Mouse (Mus musculus) myocyte (in vitro differentiated cells): ENCODE results near the gene Crat.

ENCODE experiments used
- CEBPB ChIP-seq: IDR thresholded peaks from 2 replicates; pipeline ENCODE4 v1.6.1; 2011; ENCODE audit warnings: mild to moderate bottlenecking, moderate library complexity; ENCODE audit not compliant: poor library complexity, insufficient read depth, severe bottlenecking
- E2F4 ChIP-seq: IDR thresholded peaks from one replicate; pipeline ENCODE4 v1.6.1; 2011; ENCODE audit warnings: mild to moderate bottlenecking, control low read depth, moderate library complexity; ENCODE audit not compliant: insufficient read depth
- MAX ChIP-seq: IDR thresholded peaks from one replicate; pipeline ENCODE4 v1.6.1; 2011; ENCODE audit warnings: low read depth, mild to moderate bottlenecking, control low read depth
- MYOD1 ChIP-seq, 3 experiments: IDR thresholded peaks; one replicate each; pipeline ENCODE4 v1.6.1; 2011; ENCODE audit warnings: control low read depth in 2 of 3, low read depth in 2 of 3, mild to moderate bottlenecking in 2 of 3, moderate library complexity in 1 of 3; ENCODE audit not compliant: insufficient read length in 2 of 3, control insufficient read depth in 1 of 3
- MYOG ChIP-seq, 3 experiments: IDR thresholded peaks; one replicate each; pipeline ENCODE4 v1.6.1; 2011; ENCODE audit warnings: control low read depth in 2 of 3, low read depth in 2 of 3, mild to moderate bottlenecking in 2 of 3; ENCODE audit not compliant: insufficient read length in 2 of 3, control insufficient read depth in 1 of 3, insufficient read depth in 1 of 3
- POLR2A ChIP-seq: IDR thresholded peaks from one replicate; pipeline ENCODE4 v1.6.1; 2011; ENCODE audit warnings: low read depth, mild to moderate bottlenecking, control low read depth, moderate library complexity; ENCODE audit not compliant: insufficient read length
- POLR2AphosphoS2 ChIP-seq: IDR thresholded peaks from one replicate; pipeline ENCODE4 v1.6.1; 2011; ENCODE audit warnings: low read depth, control low read depth; ENCODE audit not compliant: insufficient read length
- REST ChIP-seq: IDR thresholded peaks from one replicate; pipeline ENCODE4 v1.6.1; 2011; ENCODE audit warnings: mild to moderate bottlenecking, control low read depth, moderate library complexity; ENCODE audit not compliant: insufficient read depth, insufficient read length
- SRF ChIP-seq: IDR thresholded peaks from one replicate; pipeline ENCODE4 v1.6.1; 2011; ENCODE audit warnings: low read depth; ENCODE audit not compliant: control insufficient read depth, insufficient read length
- TCF12 ChIP-seq: IDR thresholded peaks from one replicate; pipeline ENCODE4 v1.6.1; 2011; ENCODE audit warnings: mild to moderate bottlenecking, control low read depth; ENCODE audit not compliant: poor library complexity, insufficient read depth, severe bottlenecking
- TCF3 ChIP-seq: IDR thresholded peaks from one replicate; pipeline ENCODE4 v1.6.1; 2011; ENCODE audit warnings: low read depth, control low read depth; ENCODE audit not compliant: insufficient read length
- USF1 ChIP-seq: IDR thresholded peaks from one replicate; pipeline ENCODE4 v1.6.1; 2011; ENCODE audit warnings: low read depth, mild to moderate bottlenecking, control low read depth, moderate library complexity

GRCm38 (mm10) chr2:30437791-30438190, 22.2 kb upstream of the Crat start:
- TF ChIP-seq POLR2A = no peak
- no peak for TF ChIP-seq POLR2AphosphoS2
- no peak for TF ChIP-seq TCF12
- no peak for TF ChIP-seq MYOG (IDR thresholded peaks at IDR 0.05; ENCODE audit: control insufficient read depth in 1 of 3, insufficient read depth in 1 of 3, insufficient read length in 2 of 3, low read depth in 2 of 3)
- no peak for TF ChIP-seq MYOD1 (IDR thresholded peaks at IDR 0.05; ENCODE audit: control insufficient read depth in 1 of 3, insufficient read length in 2 of 3, low read depth in 2 of 3)
- no peak for TF ChIP-seq SRF
- no peak for TF ChIP-seq E2F4
- no peak for TF ChIP-seq USF1
- no peak for TF ChIP-seq MAX
- TF ChIP-seq CEBPB = no peak
- no peak for TF ChIP-seq REST
- TF ChIP-seq TCF3 = no peak
